Mouse (Mus musculus): ENCODE measurements at regions not wholly inside any gene's neighbourhood (a gene's known extent, or its start where the extent isn't known, plus 50 kb on each side); places are given as distances from the start of the nearest gene placed in this dataset.

DNA sequence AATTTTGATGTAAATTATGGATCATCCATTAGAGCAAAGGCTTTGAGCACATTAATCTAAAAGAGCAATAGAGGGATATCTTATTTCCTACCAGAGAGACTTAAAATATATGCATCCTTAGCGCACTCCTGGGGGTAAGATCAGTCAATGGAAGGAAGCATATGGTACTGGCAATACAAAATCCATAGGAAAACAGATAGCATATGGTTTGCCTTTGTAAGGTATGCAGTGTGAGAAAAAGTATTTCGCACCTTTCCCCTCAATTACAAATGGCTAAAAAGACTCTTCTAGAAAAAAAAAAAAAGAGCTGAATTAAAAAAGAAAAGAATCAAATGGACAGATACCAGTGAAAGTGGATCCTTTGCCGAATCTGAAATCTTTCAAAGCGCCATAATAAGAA lies 495.0 kb upstream of the Tenm3 start:
- no peak for TF ChIP-seq ZNF384 (IDR thresholded peaks at IDR 0.05; ENCODE audit: low read depth, low read length)
- no peak for TF ChIP-seq ZC3H11A (IDR thresholded peaks at IDR 0.05; ENCODE audit: borderline replicate concordance, low read depth, low read length)
- no peak for TF ChIP-seq CHD2 (IDR thresholded peaks at IDR 0.05; ENCODE audit: low read depth, low read length)
- no peak for TF ChIP-seq HCFC1 (IDR thresholded peaks at IDR 0.05; ENCODE audit: borderline replicate concordance, insufficient read depth, low read length)
